Mouse (Mus musculus): Measurements from ENCODE around the gene Trp53.
"Not testable (repeated sequence)": the region's sequence is repeated elsewhere in the genome, so short reads cannot be mapped to it uniquely, and the experiment has no call there.

Trp53 gene

GRCm38 (mm10) chr11:69580091-69580514 lies at the start of gene Trp53, which contains the start of gene Wrap53:
Gene Trp53 (plus strand): TSS chr11:69580359.
Gene Wrap53 (minus strand): TSS chr11:69580255.
- DNase-seq (ENCODE audit: low spot score), result peak; percentile 97

- not testable (repeated sequence) for DNase-seq (ENCODE audit: low spot score)
These were observed 49.4 kb upstream of the Trp53 start for GRCm38 (mm10) chr11:69530755-69531154.

DNA sequence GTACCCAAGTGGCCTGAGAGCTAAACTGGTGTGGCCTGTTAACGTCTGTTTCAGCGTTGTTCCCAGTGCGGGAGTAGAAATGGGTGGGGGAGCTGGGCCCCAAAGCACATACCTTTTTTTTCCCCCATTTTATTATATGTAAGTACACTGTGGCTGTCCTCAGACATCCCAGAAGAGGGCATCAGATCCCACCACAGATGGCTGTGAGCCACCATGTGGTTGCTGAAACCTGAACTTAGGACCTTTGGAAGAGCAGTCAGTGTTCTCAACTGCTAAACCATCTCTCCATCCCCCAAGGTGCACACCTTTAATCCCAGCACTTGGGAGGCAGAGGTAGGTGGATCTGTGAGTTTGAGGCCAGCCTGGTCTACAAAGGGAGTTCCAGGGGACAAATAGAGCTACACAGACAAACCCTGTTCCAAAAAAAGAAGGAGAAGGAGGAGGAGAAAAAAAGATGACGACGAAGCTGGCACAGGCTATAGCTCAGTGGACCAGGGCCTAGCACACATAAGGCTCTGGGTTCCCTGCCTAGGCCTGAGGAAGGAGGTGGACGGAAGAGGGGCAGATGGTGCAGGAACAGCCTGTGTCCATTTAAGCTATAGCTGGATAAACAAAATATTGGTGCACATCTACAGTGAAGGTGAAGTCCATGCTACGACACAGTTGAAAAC lies 47.5 kb upstream of the Trp53 start:
- no peak for DNase-seq (ENCODE audit: low spot score)

- DNase-seq (ENCODE audit: low spot score), result no peak
These were observed 45.2 kb upstream of the Trp53 start for GRCm38 (mm10) chr11:69534990-69535389.

DNA sequence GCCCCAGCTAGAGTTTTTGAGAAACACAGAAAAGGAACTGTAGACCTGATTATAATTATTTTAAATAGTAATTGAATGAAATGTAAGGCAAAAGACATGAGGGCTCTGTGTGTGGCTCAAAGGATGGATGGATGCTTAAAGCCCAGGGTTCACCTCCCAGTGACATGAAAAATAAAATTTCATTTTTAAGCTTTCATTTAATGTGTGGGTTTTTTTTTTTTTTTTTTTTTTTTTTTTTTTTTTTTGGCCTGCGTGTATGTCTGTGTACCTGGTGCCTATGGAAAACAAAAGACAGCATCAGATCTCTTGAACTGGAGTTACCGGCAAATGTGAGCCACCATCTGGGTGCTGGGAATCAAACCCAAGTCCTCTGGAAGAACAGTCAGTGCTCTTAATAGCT lies 39.5 kb upstream of the Trp53 start:
- DNase-seq (ENCODE audit: low spot score), result no peak

DNA sequence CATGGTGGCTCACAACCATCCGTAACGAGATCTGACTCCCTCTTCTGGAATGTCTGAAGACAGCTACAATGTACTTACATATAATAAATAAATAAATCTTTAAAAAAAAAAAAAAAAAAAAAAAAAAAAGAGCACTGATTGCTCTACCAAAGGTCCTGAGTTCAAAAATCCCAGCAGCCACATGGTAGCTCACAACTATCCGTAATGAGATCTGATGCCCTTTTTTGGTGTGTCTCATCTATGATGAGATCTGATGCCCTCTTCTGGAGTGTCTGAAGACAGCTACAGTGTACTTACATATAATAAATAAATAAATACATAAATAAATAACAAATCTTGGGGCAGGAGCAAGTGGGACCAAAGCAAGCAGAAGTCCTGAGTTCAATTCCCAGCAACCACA lies 38.4 kb upstream of the Trp53 start:
- not testable (repeated sequence) for DNase-seq (ENCODE audit: low spot score)

DNA sequence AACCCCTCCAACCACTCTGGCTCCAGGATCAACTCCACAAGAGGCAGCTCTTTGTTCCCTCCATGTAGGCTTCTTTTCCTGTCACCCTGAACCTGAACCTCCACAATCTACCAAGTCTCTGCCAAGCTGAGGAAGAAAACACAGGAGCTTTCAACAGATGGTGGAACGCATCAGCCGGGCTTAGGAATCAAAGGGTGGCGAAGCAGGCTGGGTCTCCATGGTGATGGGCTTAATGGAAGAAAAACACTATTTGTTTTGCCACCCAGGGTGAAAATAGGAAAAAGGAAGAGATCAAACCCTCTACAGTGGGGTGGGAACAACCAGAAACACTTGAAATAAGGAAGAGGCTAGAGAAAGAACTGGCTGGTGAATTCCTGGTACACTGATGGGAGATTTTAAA lies 36.6 kb upstream of the Trp53 start:
- peak; percentile 67 for DNase-seq (ENCODE audit: low spot score)

DNA sequence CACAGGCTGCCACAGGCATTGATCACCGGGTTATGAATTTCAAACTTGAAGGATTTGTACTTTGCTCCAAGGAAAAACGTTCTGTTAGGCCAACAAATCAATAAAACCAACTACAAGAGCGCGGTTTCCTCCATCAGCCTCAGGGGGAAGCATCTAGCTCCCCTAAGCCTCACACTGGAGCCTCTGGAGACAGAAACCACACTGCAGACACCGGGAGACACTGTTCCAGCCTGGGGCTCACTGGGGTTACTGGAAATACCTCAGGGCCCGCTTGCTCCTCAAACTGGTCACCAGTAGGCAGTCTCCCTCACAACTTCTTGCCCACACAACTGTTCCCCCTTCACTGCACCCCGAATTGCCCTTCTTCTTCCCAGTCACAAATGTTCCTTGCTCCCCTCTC lies 34.2 kb upstream of the Trp53 start:
- DNase-seq (ENCODE audit: low spot score), result peak; percentile 60

DNA sequence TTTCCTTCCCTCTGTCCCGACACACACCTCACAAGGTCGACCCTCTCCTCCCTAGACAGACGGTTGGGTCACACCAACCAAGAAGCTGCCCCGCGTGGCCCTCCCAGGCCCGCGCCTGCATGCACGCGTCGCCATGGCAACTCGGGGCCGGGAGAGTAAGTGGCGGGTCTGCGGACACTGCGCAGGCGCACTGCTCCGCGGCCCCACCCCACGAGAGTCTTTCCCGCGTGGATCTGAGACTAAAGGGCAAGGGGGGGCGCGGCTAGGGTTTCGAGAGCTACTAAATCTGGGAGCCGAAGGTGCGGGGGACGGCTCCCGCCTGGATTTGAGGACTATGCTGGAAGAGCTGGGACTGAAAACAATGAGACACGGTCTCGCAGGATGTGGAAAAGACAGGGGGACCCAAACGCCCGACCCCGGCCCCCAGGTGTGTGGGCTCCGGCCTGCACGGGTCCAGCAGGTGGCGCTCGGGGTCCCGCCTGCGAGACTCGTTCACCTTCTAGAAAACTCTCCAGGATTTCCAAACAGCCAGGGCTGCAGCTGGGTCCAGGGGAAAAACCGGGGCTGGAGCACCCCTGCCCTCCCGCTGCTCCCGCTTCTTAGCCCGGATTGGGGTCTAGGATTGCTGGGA lies 33.6 kb upstream of the Trp53 start:
- DNase-seq (ENCODE audit: low spot score), result peak; percentile 86

DNA sequence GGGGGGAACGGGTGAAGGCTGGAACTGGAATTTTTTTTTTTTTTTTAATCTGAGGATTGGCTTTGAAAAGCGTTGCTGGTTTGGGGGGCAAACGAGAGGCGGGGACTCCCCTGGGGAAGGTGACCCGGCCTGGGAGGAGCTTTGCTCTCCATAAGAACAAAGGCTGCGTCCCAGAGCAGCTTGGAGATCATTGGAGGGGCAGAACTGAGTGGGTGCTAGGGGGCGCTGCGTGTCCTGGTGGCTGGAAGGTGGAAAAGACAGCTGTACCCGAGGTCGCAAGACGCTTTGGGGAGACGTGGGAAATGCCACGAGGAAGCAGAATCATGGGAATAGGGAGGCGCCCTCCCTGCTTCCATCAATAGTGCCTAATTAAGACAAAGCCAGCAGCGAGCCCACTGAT lies 33.1 kb upstream of the Trp53 start:
- peak; percentile 74 for DNase-seq (ENCODE audit: low spot score)

GRCm38 (mm10) chr11:69549060-69549656 lies 31.0 kb upstream of the Trp53 start, which contains the start of gene Dnah2:
Gene Dnah2 (minus strand): TSS chr11:69549110.
- DNase-seq (ENCODE audit: low spot score), result no peak

DNA sequence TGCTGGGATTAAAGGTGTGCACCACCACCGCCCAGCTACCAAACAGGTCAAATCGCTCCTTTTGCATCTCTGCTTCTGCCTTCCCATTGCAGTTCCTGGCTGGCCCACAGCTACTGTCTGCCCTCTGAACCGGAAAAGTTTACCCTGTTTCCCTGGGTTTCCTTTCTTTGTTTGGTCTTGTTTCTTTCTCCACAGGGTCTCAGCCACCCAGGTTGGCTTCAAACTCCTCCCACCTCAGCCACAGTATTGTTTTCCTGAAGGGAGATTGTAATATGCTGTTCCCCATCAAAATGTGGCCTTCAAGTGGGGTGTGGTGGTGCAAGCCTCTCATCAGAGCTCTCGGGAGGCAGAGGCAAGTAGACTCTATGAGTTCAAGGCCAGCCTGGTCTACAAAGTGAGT lies 28.8 kb upstream of the Trp53 start:
- DNase-seq (ENCODE audit: low spot score), result no peak

GRCm38 (mm10) chr11:69552622-69553340 lies 27.4 kb upstream of the Trp53 start:
- peak; percentile 91 for DNase-seq (ENCODE audit: low spot score)

DNA sequence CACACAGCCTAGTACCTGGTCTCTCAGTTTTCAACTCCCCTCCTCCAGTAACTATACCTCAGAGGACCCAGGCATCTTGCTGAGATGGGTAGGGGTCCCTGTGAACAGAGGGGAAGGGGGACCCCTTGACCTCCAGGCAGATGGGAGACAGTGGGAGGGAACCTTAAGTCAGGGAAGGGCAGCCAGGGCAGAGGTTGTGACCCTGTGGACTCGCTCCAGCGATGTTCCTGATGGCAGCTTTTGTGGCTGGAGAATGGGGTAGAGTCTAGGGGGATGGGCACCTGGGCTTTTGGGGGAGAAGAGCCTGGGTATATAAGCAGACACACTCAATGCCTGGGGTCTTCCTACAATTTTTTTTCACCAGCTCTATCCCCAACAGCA lies 26.8 kb upstream of the Trp53 start:
- peak; percentile 68 for DNase-seq (ENCODE audit: low spot score)

- no peak for DNase-seq (ENCODE audit: low spot score)
These were observed 25.5 kb upstream of the Trp53 start for GRCm38 (mm10) chr11:69554539-69555140.

- DNase-seq (ENCODE audit: low spot score), result peak; percentile 67
These were observed 22.7 kb upstream of the Trp53 start for GRCm38 (mm10) chr11:69557381-69557958.

DNA sequence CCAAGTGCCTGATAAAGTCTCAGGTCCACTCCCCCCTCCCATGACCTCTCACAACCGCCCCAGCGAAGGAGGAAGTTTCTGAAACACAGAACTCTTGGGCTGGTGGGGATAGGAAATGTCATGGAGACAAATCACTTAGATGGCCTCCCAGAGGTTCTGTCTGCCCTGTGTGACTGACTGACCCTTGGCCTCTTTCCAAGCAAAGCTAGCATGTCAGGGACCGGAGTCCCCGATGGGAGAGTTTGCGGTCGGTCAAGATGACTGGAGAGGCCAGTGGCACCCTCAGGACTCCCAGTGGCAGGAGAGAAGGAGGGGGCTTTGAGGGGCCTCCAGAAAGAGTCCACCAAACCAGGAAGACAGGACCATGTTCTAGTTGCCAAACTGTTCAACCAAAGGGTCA lies 21.4 kb upstream of the Trp53 start:
- no peak for DNase-seq (ENCODE audit: low spot score)

- peak; percentile 44 for DNase-seq (ENCODE audit: low spot score)
These were observed 21.0 kb upstream of the Trp53 start for GRCm38 (mm10) chr11:69559183-69559582.

GRCm38 (mm10) chr11:69559851-69560765 lies 20.1 kb upstream of the Trp53 start, which contains the start of gene Efnb3:
Gene Efnb3 (minus strand): TSS chr11:69560205.
- DNase-seq (ENCODE audit: low spot score), result peak; percentile 90

All from embryo, embryonic 10.5 days (tissue).